ENCODE assay signal across 8 mouse cellular contexts in the genomic region with DNA sequence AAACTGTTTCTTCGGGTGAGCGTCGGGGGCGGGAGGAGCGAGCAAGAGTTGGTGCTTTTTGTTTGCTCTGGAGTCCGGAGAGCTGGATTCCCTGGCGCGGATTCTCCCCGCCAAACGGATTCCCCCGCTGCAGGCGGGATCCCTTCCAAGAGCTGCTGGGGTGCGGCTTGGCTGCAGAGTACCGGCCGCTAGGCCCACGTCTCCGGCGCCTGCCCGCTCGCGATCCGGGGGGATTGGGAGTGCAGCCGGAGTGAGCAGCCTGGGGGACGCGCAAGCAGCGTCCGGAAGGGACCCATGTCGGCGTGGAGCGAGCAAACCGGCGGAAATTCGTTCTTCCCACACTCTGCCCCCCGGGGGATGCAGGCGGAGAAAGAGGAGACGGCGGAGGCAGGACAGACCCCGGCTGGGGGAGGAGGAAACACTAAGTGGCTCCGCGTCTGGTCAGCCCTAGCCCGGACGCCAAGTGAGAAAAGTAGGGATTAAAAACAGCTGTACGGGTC. TPM values are rescaled to one million over a fixed set of nuclear protein-coding genes. Genes with fewer than 3 reads are reported as not detected.
DNase-seq lines count a peak whose midpoint lies in the region; ATAC-seq and TF ChIP-seq lines count a peak whose summit lies in the region.

TSS of gene Tril (minus strand) at position 345 of the 500 bp plus-strand sequence.

- H3K4me3 ChIP-seq in hindbrain, postnatal 0 days (ENCODE audit: low read length), result peak within 1 kb of the TSS; percentile 53
- peak within 1 kb of the TSS; percentile 57 for H3K4me3 ChIP-seq in stomach, embryonic 15.5 days (replicated peaks)

- WGBS in hindbrain, postnatal 0 days, result under 1% methylated on average over 43 of the region's 43 CpGs
- under 1% methylated on average over 43 of the region's 43 CpGs for WGBS in stomach, embryonic 15.5 days

- intact Hi-C loops in gastrocnemius, postnatal 14 days (cut with DNase I; ENCODE audit: low total_unique reads), result no loop called here
- intact Hi-C loops in left cerebral cortex, postnatal 14 days (cut with DNase I), result loop anchor here (2.0 to 5.0 kb wide), 3 partner anchors 37 to 138 kb away; no protein-coding TSS in a partner anchor

- H3K4me2 ChIP-seq in hindbrain, postnatal 0 days (ENCODE audit: low read depth, low read length), result peak within 1 kb of the TSS; percentile 78
- peak within 1 kb of the TSS; percentile 83 for H3K4me2 ChIP-seq in stomach, embryonic 15.5 days

- H3K27me3 ChIP-seq in hindbrain, postnatal 0 days (ENCODE audit: insufficient read depth, low read length), result no peaks in the 10 kb centered on the region
- peaks cover 22% of the 10 kb centered on the region; the same call in 1 of the 2 replicates for H3K27me3 ChIP-seq in stomach, embryonic 15.5 days (replicated peaks)

- peak; percentile 70 to 83 for DNase-seq in adrenal gland, postnatal 36 days
- peak; percentile 85 for DNase-seq in embryo, embryonic 10.5 days (ENCODE audit: low spot score)
- peak; percentile 87 for DNase-seq in gastrocnemius, postnatal 14 days
- peak; percentile 79 for DNase-seq in hindbrain, postnatal 0 days (ENCODE audit: low spot score)
- DNase-seq in left cerebral cortex, postnatal 14 days (ENCODE audit: low spot score in 2 of 2), result peak; percentile 51 to 57
- peak; percentile 78 for DNase-seq in mesoderm, embryonic 11.5 days (ENCODE audit: low read depth, low spot score)
- DNase-seq in thymus, postnatal 36 days, result no peak

- H3K4me1 ChIP-seq in hindbrain, postnatal 0 days (ENCODE audit: insufficient read depth, low read length), result 0 out of 2 replicates have a peak, but pooled peaks cover 10% of the 10 kb centered on the region
- H3K4me1 ChIP-seq in stomach, embryonic 15.5 days, result peaks cover 23% of the 10 kb centered on the region

- no peak; the same call in 1 of the 2 replicates for TF ChIP-seq CTCF in hindbrain, postnatal 0 days (IDR thresholded peaks at IDR 0.05; ENCODE audit: low read depth)

- no peaks in the 10 kb centered on the region for H3K36me3 ChIP-seq in hindbrain, postnatal 0 days (ENCODE audit: insufficient read depth, low read length)
- no peaks in the 10 kb centered on the region for H3K36me3 ChIP-seq in stomach, embryonic 15.5 days

- ATAC-seq in hindbrain, postnatal 0 days, result peak; percentile 61
- ATAC-seq in stomach, embryonic 15.5 days (ENCODE audit: insufficient read depth, low FRiP score, low read depth), result peak; percentile 44; the same call in 1 of the 2 replicates

- H3K9ac ChIP-seq in hindbrain, postnatal 0 days (replicated peaks; ENCODE audit: low read length), result peak within 1 kb of the TSS; percentile 62
- H3K9ac ChIP-seq in stomach, embryonic 15.5 days, result peak within 1 kb of the TSS; percentile 60

- no peaks in the 10 kb centered on the region for H3K9me3 ChIP-seq in hindbrain, postnatal 0 days (ENCODE audit: low read length)
- no peaks in the 10 kb centered on the region for H3K9me3 ChIP-seq in stomach, embryonic 15.5 days

- H3K27ac ChIP-seq in hindbrain, postnatal 0 days, result peak within 1 kb of the TSS; percentile 91
- peak within 1 kb of the TSS; percentile 96 for H3K27ac ChIP-seq in stomach, embryonic 15.5 days

RNA-seq across cellular contexts. Expression of gene Tril, which starts in this region (rescaled TPM):
- total RNA-seq in adrenal gland, postnatal 36 days (2021), result 1 to 10 TPM; 6.8 to 7.9 TPM
- 10 to 100 TPM; 10.8 to 12.3 TPM for total RNA-seq in gastrocnemius, postnatal 14 days (2021)
- 73.8 and 83.7 TPM in 2 replicates for total RNA-seq in hindbrain, postnatal 0 days (2014; rRNA removed)
- 35.9 and 39.6 TPM in 2 replicates for polyA plus RNA-seq in hindbrain, postnatal 0 days (2015; fragmentation: Nextera tagmentation; extraction: Ambion mirVana)
- 10 to 100 TPM; 43.0 to 47.2 TPM for total RNA-seq in left cerebral cortex, postnatal 14 days (2021)
- 22.2 and 23.3 TPM in 2 replicates for polyA plus RNA-seq in stomach, embryonic 15.5 days (2015; fragmentation: Nextera tagmentation; extraction: Ambion mirVana)

Comparison
In these comparisons a context has a peak if more than half of its experiments do, and no peak if none do; other contexts are left out.
1. DNase-seq: peak in adrenal gland, postnatal 36 days (2 of 2), embryo, embryonic 10.5 days (single experiment), gastrocnemius, postnatal 14 days (single experiment), hindbrain, postnatal 0 days (single experiment), left cerebral cortex, postnatal 14 days (2 of 2) and mesoderm, embryonic 11.5 days (single experiment); none in thymus, postnatal 36 days (0 of 2).